Mouse (Mus musculus) thymus, postnatal 25 days (tissue): ENCODE results near the gene Tmem143.

Experiments used
- DNase-seq: peaks from one replicate; pipeline ENCODE4 v3.0.0; 2022

Gene Tmem143

DNA sequence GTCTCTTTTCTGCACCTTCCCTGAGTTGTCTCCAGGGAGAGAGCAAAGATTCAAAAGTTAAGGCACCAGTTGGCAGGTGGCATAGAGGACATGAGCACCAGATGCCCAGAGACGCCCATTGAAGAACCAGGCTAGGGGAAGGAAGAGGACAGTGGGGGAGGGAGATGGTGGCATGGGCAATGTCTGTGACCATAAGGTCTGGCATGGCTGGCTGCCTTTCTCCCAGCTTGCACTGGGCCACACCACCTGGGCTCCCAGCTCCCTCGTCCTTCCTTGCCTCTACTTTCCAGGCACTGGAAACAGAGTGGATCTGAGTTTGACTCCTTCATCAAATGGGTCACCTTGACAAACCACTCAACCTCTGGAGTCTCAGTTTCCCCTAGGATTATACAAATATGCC lies 4.1 kb upstream of the Tmem143 start:
- DNase-seq: no peak

DNA sequence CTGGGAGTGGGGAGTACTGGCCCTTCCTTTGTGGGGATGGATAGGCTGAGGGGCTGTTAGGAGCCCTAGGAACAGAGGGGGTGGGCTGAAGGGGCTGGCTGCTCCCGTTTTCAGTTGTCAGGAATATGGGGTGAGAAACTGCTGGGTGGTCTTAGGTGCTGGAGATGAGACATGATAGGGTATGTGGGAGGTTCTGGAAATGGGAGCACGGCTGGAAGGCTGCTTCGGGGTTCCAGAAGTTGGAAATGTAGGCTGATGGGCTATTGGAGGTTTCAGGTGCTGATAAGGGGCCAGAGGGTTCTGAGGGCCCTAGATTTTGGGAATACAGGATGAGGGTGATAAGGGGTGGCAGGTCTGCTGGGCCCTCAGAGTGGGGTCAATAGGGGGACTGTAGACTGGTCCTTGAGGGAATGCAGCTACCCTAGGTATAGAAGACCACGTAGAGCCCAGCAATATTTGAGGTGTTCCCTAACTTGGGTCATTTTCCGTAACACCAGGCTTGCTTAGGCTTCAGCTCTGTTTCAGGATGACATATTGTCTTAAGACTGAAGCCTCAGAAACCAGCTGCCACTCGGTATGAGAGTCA lies 717 bp upstream of the Tmem143 start:
- DNase-seq: no peak

DNA sequence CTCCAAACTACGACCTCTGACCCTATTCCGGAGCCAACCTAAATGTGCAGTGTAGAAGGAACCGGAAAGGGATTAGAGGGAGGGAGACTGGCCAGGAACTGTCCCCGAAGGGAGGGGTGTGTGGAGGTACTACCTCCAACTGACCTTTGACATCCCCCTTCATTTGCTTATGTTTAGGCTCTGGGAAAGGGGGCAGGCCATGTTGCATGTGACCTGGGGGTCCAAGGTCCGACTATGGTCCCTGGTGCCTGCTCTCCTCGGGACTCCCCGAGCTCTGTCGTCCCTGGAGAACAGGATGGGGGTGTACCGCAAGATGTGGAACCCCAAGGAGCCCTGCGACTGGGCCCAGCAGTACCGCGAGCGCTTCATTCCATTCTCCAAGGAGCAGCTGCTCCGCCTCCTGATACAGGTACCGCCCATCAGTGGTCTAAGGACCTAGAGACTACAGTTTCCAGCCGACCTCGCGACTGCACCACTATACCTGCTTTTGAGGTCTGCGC lies 567 bp downstream of the Tmem143 start:
- DNase-seq: peak; percentile 60

DNA sequence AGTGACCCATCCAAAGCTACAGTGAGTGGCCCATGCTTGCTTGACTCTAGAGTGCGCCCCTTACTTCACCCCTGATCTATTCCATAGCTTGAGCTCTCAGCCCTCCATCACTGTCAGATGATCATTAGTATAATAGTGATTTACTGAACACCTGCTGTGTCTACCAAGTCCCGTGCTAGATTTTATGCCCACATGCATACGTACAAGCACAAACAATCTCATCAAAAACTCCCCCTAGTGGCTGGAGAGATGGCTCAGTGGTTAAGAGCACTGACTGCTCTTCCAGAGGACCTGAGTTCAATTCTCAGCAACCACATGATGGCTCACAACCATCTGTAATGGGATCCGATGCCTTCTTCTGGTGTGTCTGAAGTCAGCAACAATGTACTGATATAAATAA lies 1.4 kb downstream of the Tmem143 start:
- DNase-seq: peak; percentile 57

DNA sequence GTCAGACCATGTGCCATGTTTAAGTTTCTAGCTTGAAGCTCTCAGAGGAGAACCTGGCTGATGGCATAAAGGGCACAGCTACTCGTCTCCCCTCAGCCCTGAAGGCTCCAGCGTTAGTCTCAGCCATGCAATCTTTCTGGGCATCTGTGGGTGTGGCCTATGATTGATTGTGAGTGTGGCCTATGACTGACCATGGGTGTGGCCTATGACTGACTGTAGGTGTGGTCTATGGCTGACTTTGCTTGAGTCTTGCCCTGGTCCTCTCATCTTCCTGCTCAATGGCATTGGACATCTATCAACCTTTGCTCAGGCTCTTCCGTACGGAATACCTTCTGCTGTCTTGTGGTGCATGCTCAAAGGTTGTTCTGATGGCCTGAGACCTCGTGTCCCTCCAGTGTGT lies 4.8 kb downstream of the Tmem143 start:
- no peak for DNase-seq

DNA sequence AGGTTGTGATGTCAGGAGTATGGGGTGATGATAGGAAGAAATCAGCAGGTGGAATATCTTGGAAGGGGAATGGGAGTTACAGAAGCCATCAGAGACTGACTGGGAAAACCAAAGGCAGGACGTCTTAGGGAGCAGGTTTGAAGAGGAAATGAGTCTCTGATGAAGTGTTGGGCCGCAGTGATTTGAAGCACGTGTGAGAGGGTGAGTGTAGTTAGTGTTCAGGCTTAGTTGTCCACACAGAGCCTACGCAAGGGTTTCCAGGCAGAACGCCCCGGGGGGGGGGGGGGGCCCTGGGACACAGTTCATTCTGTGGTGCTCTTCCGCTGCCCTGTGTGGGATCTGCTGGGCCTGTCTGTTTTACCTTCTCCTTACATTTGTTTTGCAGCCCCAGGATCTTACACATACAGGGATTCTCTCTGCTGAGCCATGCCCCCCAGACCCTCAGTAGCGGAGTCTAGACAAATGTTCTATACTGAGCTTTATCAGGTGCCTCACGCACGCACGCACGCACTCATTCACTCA lies 5.8 kb downstream of the Tmem143 start:
- DNase-seq: no peak

DNA sequence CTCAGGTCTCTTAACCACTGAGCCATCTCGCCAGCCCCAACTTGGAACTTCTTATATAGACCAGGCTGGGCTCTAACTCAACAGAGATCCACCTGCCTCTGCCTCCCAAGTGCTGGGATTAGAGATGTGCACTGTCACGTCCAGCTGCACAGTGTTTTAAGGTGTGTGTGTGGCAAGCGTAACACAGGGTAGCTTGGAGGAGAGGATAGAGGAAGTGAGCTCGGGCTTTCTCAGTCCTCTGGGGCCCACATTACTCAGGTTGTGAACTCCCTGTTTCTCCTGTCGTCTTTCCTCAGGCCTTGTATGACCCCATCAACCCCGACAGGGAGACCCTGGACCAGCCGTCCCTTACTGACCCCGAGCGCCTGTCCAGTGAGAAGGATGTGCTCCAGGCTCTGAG lies 9.9 kb downstream of the Tmem143 start:
- DNase-seq: no peak

DNA sequence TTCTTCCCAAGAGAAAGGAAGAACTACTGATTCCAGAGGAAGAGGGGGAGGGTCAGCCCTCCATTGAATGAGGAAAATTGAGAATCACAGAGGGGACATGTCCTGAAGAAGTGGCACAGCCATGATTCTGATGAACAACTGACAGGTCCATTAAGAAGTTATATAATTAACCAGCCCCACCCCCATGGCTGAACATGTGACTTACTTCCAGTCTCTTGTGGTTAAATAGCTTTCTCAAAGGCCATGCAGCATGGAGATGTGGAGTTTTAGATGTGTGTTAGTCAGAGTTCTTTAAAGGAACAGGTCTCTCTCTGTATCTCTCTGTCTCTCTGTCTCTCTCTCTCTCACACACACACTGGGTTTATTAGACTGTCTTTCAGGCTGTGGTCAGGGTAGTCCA lies 11.6 kb downstream of the Tmem143 start:
- DNase-seq: no peak

DNA sequence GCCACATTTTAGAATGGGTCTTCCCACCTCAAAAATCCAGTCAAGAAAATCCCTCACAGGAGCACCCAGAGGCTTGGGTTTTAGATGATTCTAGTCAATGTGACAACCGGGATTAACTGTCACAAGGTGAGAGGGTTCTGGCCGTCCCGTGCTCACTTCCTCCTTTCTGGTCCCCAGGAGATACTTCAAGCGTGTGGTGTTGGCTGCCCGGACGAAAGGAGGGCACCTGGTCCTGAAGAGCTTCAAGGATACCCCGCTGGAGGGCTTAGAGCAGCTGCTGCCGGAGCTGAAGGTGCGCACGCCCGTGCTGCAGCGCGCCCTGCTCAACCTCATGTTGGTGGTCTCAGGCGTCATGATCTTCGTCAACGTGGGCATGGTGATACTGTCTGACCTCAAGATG lies 12.4 kb downstream of the Tmem143 start:
- no peak for DNase-seq

DNA sequence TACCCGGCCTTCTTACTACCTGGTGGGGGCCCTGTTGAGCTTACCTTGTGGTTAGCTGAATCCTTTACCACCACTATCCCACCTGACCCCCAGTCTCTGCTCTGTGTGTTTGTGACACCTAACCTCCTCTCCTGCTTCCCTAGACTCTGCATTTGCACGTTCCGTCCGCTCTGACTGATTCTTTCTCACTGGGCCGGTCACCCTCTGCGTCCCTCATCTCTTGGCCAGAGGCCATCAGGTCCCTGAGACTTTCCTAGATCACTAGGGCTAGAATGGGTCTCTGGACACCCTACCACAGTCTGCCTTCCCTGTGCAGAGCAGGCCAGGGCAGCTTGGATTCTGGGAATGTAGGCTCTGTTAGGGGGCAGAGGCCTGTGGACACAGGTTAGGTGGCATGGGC lies 17.3 kb downstream of the Tmem143 start:
- DNase-seq: no peak

DNA sequence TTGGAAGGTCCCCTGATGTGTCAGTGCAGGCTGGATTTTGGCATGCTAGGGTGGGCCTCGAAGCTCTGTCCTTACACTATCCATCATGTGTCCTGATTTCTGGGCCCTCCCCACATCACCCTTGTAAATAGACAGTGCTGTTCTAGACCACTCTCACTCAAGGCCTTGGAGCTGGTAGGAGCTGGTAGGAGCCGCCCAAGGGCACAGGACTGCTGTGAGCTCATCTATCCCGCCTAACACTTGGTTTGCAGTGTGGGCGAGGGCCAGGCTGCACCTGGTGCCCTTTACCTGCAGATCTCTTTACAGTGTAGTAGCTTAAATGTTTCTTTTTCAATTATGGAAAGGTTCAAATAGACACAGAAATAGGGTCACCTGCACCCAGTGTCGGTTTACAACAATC lies 18.3 kb downstream of the Tmem143 start:
- no peak for DNase-seq

DNA sequence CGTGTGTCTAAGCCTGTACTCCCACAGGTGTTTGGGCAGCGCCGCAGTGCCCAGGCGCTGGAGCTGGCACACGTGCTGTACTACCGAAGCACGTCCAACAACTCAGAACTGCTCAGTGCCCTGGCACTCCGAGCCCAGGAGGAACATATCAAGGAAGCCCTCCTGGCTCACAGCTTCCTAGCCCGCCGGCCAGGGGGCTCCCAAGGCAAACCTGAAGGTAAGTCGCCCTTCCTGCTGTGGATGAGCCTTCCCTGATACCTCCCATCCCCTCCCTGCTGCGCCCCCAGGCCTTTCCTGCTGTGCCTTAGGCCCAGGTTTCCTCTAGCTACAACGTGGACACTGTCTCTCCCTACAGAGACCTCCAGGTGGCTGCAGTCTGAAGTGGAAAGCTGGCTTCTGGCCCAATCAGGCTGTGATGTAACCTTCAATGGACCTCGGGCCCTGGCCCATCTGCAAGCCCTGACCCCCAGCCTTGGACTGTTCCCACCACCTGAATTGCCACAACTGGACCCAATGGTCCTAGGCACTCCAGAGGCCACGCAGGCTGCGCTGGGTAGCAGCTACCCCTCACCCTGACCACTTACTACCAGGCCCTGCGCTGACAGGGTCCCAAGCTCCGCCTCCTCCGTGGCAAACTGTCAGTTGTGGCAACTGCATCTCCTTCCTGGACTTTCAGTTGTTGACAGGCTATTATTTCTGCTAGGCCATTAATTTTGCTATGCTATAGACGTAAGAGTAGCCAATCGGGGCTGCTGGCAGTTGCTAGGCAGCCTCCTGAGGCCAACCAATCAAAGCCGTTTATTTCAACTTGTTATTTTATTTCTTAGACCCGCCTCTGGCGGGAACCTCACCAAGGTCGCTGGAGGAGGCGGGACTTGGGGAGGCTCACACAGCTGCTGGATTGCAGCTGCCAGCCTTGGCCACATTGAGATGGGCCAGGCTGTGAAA lies 19.6 kb downstream of the Tmem143 start:
- DNase-seq: peak; percentile 86

DNA sequence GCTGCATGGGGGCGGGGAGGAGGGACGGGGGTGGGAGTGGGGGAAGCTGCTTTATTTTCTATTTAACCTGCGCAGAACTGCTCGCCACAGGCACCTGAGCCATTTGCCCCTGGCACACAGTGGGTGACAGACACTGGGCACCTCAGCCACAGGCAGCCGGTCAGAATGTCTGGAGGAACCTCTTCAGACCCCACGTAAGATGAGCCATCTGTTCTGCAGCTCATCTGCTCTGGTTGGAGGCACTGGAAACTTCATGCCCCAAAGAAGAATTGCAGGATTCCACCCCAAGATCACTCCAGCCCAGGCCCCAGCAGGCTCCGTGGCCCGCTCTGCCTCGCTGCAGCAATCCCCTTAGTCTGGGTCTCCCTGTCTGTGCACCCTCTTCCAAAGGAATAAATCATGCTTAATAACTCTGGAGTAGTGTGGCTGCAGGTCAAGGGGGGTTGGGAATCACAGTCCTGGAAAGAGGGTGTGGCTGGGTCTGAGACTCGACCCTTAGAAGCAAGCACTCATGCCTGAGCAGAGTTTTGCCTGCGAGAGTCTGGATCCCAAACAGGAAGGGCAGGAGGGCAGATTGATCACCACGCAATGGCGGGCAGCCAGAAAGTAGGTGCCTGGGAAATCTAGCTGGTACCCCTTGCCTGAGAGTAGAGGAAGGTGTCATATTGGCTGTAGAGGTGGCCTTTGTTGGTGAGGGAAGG lies 20.4 kb downstream of the Tmem143 start:
- DNase-seq: peak; percentile 36

DNA sequence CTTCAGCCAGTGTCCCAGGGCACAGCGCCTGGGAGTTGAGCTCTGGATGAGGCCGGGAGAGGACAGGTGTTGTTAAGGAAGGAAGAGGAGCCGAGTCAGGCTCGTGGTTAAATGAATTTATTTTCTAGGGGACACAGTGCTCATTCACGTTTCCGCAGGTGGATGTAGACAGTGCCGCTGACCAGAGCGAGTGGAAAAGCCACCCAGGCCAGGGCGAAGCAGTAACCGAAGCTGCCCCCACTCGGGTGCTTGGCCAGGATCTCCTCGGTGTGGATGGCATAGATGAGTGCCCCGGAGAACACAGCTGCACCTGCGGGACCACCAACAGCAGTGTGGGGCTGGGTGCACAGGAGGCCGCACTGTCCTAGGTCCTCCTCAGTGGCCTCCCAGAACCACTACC lies 21.2 kb downstream of the Tmem143 start:
- DNase-seq: no peak

DNA sequence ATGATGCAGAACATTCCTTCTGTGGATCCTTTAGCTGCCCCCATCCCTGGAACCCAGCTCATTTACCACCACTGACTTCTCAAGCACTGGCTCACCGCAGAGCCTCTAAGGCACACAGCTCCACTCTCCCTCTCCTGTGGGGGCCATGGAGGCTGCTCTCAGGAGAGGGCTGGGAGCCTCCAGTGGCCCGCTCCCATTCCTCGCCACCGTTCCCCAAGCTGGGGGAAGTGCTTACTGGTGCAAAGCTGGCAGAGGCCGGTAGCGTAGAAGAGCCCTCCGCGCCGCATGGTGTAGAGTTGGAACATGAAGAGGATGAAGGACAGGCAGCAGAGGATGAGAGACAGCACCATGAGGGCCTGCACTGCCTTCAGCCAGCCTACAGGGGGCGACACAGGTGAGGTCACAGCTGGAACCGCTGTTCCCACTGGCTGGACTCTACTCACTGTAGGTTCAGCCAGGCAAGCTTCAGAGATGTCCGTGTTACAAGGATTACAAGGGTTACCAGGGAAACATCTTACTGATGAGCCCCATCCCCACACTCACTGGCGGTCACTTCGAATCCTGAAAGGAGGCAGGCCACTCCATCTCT lies 22.4 kb downstream of the Tmem143 start:
- DNase-seq: peak; percentile 40

DNA sequence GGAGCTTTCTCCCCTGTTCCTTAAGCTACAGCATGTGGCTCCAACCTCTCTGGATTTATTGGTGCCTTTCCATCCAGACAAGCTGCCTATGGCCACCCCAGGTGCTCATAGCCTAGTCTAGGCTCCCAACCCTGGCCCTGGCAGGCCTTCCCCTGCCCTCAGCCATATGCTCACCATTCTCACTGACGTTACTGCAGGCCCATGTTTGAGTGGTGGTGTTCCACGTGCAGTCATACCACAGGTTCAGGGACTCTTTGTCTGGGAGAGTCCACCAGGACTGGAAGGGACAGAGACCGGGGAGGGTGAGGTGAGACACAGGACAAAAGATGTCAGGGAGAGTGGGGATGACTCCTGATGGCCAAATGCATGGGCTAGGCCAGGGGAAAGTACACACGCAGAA lies 23.0 kb downstream of the Tmem143 start:
- peak; percentile 38 for DNase-seq

DNA sequence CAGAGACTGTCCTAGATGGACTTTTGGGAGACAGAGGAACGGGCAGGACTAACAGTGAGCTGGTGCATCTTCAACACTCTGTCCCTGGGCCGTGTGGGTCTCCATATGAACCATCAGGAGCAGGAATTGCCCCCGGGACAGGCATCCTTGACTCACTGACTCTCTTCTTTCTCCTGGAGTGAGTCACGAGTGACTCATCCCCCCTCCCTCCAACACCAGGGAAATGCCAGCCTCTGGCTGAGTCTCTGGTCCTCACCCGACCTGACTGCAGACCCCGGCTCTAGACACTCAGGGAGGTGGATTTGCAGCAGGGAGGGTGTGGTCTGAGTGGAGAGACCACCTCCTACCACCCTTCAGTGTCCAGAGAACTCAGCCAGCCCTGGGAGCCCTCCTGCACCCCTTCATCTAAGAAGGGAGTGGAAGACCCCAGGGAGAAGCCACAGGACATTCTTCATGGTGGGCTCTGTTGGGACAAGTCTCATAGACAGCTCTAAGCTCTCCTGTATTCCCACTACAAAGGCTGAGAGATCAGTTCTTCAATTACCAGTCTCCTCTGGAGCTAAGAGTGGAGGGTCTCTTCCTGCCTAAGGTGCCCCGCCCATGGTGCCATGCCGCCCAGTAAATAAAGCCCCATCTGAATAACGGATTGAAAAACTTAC lies 24.0 kb downstream of the Tmem143 start:
- DNase-seq: peak; percentile 38

DNA sequence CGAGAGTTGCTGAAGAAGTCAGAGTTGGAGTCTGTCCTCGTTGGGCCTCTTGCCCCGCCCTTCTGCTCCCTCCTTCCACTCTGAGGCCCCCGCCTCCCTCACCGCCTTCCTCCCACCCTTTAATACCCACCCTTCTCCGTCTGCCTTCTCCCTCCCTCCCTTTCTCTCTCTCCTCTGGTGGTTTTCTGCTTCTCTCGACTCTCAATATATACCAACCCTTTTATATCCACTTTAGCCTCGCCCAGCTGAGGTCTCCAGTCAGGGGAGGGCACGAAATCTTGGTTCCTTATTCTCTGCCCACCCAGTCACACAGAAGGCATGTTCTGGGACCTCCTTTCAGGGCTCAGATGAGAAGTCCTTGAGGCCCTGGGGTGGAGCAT lies 24.5 kb downstream of the Tmem143 start, which contains the start of gene Emp3:
TSS of gene Emp3 (minus strand) at position 163 of the 380 bp plus-strand sequence.
- DNase-seq: peak; percentile 79

DNA sequence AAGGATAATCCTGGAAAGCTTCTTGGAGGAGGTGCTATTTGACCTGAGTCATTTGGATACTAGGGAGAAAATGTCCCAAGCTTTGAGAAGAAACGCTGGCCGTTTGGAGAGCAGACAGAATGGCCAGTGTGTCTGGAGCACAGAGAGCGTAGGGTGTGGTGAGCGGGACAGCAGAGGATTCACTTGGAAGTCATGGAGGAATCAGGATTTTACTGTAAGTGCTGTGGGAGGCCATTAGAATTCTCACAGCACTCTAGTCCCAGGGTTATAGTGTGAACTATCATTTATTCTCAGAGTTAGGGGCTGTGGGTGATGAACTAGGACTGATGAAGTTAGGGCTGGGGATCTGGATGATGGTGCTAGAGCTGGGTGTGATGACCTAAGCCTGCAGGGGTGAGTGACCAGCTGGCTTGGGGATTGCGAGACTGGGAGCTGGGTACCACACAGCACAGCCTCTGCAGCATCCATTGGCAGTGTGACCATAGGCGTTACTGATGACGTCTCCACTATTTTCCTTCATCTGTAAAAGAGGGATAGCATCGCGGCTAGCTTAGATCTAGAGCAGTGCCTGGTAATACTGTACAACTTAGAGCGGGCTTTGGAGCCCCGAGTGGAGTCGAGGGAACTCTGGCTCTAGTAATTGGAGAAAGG lies 25.3 kb downstream of the Tmem143 start:
- DNase-seq: peak; percentile 22

DNA sequence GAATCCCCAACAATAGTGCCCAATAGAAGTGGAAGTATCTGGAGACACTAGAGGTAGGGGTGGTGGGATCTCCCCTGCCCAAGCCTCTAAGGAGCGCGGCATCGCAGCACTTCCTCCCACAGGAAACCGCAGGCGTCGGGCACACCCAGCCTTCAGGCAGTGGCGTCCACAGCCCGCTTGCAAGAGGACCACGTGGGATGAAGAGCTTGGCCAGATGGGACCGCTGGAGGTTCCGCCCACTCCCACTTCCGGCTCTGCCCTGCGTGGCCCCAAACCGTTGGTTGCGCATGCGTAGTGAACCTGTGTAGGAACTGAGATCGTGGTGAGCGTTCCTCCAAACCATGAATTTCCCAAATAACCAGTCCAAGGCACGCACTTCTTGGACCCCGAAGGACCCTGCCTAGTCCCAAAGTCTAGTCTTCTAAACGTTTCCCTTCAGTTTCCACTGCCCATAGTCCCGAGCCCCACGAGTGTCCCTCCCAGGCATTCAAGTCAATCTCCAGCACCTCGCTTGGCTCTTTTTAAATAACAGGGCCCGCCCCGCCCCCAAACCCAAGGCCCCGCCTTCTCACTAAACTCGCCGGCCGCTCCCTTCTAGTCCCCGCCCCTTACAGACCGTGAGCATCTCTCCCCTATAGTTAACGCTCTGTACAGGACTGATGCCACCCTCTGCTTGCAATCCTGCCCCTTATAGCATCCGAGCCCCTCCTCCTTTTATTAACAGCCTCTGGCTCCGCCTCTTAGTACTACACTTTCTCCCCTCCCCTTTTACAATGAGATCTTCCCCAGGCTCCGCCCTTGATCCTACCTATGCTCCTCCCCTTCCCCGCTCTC lies 26.4 kb downstream of the Tmem143 start:
- peak; percentile 94 for DNase-seq
